Mouse (Mus musculus) liver, adult 2 months (tissue): ENCODE results near the gene H2-Q10.

Source experiments
- CTCF ChIP-seq: fragments of 200-500 bp; IDR thresholded peaks from 2 replicates; pipeline ENCODE4 v1.5.1; 2011; ENCODE audit warnings: low read depth, low read length, control low read depth
- POLR2A ChIP-seq: fragments of 200-500 bp; IDR thresholded peaks from 2 replicates; pipeline ENCODE4 v1.6.1; 2011; ENCODE audit warnings: low read length, control low read depth; ENCODE audit not compliant: insufficient read depth; ENCODE audit errors: extremely low read depth

DNA sequence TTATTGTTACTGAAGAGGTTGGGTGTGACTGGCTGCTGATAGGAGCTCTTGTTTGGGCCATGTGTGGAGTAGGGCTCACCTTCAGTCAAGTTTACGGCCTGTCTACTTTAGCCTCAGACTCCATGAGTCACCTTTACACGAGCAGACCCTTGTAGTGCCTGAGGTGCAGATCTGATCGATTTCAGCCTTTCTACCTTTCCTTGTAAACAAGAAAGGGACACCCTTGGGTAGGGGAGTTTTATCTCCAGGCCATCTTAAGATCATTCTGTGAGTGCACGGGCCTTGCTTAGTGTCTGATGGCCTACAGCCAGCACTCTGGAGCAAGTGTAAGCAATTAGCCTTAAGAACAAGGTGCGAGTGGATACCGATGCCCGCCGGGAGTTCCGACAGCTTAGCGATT is 37.0 kb downstream of the H2-Q10 start:
- TF ChIP-seq CTCF (no peak), POLR2A (no peak)
